Mouse (Mus musculus) myocyte (in vitro differentiated cells): ENCODE data around the gene Mcu. TPM values are rescaled to one million over a fixed set of nuclear protein-coding genes. Genes with fewer than 3 reads are reported as not detected.

Experiments used
- H3K27me3 ChIP-seq: one replicate; pipeline ENCODE4 v1.6.1; 2011; ENCODE audit not compliant: control insufficient read depth, insufficient read depth, insufficient read length
- H3K36me3 ChIP-seq: one replicate; pipeline ENCODE4 v1.6.1; 2011; ENCODE audit not compliant: control insufficient read depth, insufficient read depth
- H3K4me2 ChIP-seq: one replicate; pipeline ENCODE4 v1.6.1; 2011; ENCODE audit warnings: low read depth, control low read depth
- H3K4me3 ChIP-seq: one replicate; pipeline ENCODE4 v1.5.1; 2011; ENCODE audit warnings: mild to moderate bottlenecking, control low read depth, moderate library complexity
- H3K79me2 ChIP-seq: one replicate; pipeline ENCODE4 v1.6.1; 2011; ENCODE audit not compliant: control insufficient read depth, insufficient read depth
- H3ac ChIP-seq: one replicate; pipeline ENCODE4 v1.6.1; 2011; ENCODE audit not compliant: control insufficient read depth, insufficient read length
- CEBPB ChIP-seq: IDR thresholded peaks from 2 replicates; pipeline ENCODE4 v1.6.1; 2011; ENCODE audit warnings: mild to moderate bottlenecking, moderate library complexity; ENCODE audit not compliant: poor library complexity, insufficient read depth, severe bottlenecking
- E2F4 ChIP-seq: IDR thresholded peaks from one replicate; pipeline ENCODE4 v1.6.1; 2011; ENCODE audit warnings: mild to moderate bottlenecking, control low read depth, moderate library complexity; ENCODE audit not compliant: insufficient read depth
- MAX ChIP-seq: IDR thresholded peaks from one replicate; pipeline ENCODE4 v1.6.1; 2011; ENCODE audit warnings: low read depth, mild to moderate bottlenecking, control low read depth
- MYOD1 ChIP-seq, 3 experiments: IDR thresholded peaks; one replicate each; pipeline ENCODE4 v1.6.1; 2011; ENCODE audit warnings: control low read depth in 2 of 3, low read depth in 2 of 3, mild to moderate bottlenecking in 2 of 3, moderate library complexity in 1 of 3; ENCODE audit not compliant: insufficient read length in 2 of 3, control insufficient read depth in 1 of 3
- MYOG ChIP-seq, 3 experiments: IDR thresholded peaks; one replicate each; pipeline ENCODE4 v1.6.1; 2011; ENCODE audit warnings: control low read depth in 2 of 3, low read depth in 2 of 3, mild to moderate bottlenecking in 2 of 3; ENCODE audit not compliant: insufficient read length in 2 of 3, control insufficient read depth in 1 of 3, insufficient read depth in 1 of 3
- POLR2A ChIP-seq: IDR thresholded peaks from one replicate; pipeline ENCODE4 v1.6.1; 2011; ENCODE audit warnings: low read depth, mild to moderate bottlenecking, control low read depth, moderate library complexity; ENCODE audit not compliant: insufficient read length
- POLR2AphosphoS2 ChIP-seq: IDR thresholded peaks from one replicate; pipeline ENCODE4 v1.6.1; 2011; ENCODE audit warnings: low read depth, control low read depth; ENCODE audit not compliant: insufficient read length
- REST ChIP-seq: IDR thresholded peaks from one replicate; pipeline ENCODE4 v1.6.1; 2011; ENCODE audit warnings: mild to moderate bottlenecking, control low read depth, moderate library complexity; ENCODE audit not compliant: insufficient read depth, insufficient read length
- SRF ChIP-seq: IDR thresholded peaks from one replicate; pipeline ENCODE4 v1.6.1; 2011; ENCODE audit warnings: low read depth; ENCODE audit not compliant: control insufficient read depth, insufficient read length
- TCF12 ChIP-seq: IDR thresholded peaks from one replicate; pipeline ENCODE4 v1.6.1; 2011; ENCODE audit warnings: mild to moderate bottlenecking, control low read depth; ENCODE audit not compliant: poor library complexity, insufficient read depth, severe bottlenecking
- TCF3 ChIP-seq: IDR thresholded peaks from one replicate; pipeline ENCODE4 v1.6.1; 2011; ENCODE audit warnings: low read depth, control low read depth; ENCODE audit not compliant: insufficient read length
- USF1 ChIP-seq: IDR thresholded peaks from one replicate; pipeline ENCODE4 v1.6.1; 2011; ENCODE audit warnings: low read depth, mild to moderate bottlenecking, control low read depth, moderate library complexity
- polyA plus RNA-seq: library from polyadenylated mRNA; unstranded; fragments of >200 nt; fragmentation: generic; extraction: Trizol; gene quantifications from one replicate; pipeline ENCODE4 v1.2.1, GENCODE M21; 2012; ENCODE audit warnings: missing spikeins

Gene Mcu
- polyA plus RNA-seq, 1 experiment = 82.9 TPM

- Histone ChIP-seq H3ac (no peak overlapping the region), H3K4me3 (no peak overlapping the region), H3K4me2 (no peak overlapping the region), H3K36me3 (peaks cover 30% of the 10 kb centered on the region), H3K27me3 (no peaks in the 10 kb centered on the region), H3K79me2 (peaks cover 77% of the 10 kb centered on the region)
- no peak for TF ChIP-seq MYOD1 (IDR thresholded peaks at IDR 0.05; ENCODE audit: control insufficient read depth in 1 of 3, insufficient read length in 2 of 3, low read depth in 2 of 3)
- TF ChIP-seq TCF12 = no peak
- no peak for TF ChIP-seq MAX
- TF ChIP-seq E2F4 = no peak
Measured at GRCm38 (mm10) chr10:59565995-59566410, 50.5 kb downstream of the Mcu start.

GRCm38 (mm10) chr10:59564551-59564950 lies 51.9 kb downstream of the Mcu start:
- Histone ChIP-seq H3K4me2 (peak overlapping the region; percentile 7), H3K79me2 (peaks cover 73% of the 10 kb centered on the region), H3K4me3 (no peak overlapping the region), H3K27me3 (no peaks in the 10 kb centered on the region), H3ac (no peak overlapping the region), H3K36me3 (peaks cover 30% of the 10 kb centered on the region)
- TF ChIP-seq CEBPB (peak; percentile 99), REST (no peak), SRF (no peak), POLR2A (peak; percentile 13), TCF12 (no peak), MAX (peak; percentile 14), MYOD1 (IDR thresholded peaks at IDR 0.05; ENCODE audit: control insufficient read depth in 1 of 3, insufficient read length in 2 of 3, low read depth in 2 of 3) (no peak)

GRCm38 (mm10) chr10:59562511-59562910 lies 54.0 kb downstream of the Mcu start:
- Histone ChIP-seq H3K36me3 (peaks cover 23% of the 10 kb centered on the region), H3K4me2 (no peak overlapping the region), H3K79me2 (peaks cover 80% of the 10 kb centered on the region), H3ac (no peak overlapping the region), H3K27me3 (no peaks in the 10 kb centered on the region), H3K4me3 (no peak overlapping the region)
- TF ChIP-seq SRF (no peak), MYOD1 (IDR thresholded peaks at IDR 0.05; ENCODE audit: control insufficient read depth in 1 of 3, insufficient read length in 2 of 3, low read depth in 2 of 3) (no peak), E2F4 (no peak), USF1 (no peak), MAX (no peak), REST (no peak), POLR2AphosphoS2 (no peak), MYOG (IDR thresholded peaks at IDR 0.05; ENCODE audit: control insufficient read depth in 1 of 3, insufficient read depth in 1 of 3, insufficient read length in 2 of 3, low read depth in 2 of 3) (no peak), TCF12 (no peak), CEBPB (no peak), TCF3 (no peak), POLR2A (no peak)

GRCm38 (mm10) chr10:59560126-59560525 lies 56.4 kb downstream of the Mcu start:
- no peak overlapping the region for H3ac ChIP-seq
- no peak overlapping the region for H3K4me3 ChIP-seq
- no peaks in the 10 kb centered on the region for H3K27me3 ChIP-seq
- H3K36me3 ChIP-seq = peaks cover 13% of the 10 kb centered on the region
- peaks cover 81% of the 10 kb centered on the region for H3K79me2 ChIP-seq
- no peak overlapping the region for H3K4me2 ChIP-seq
- TF ChIP-seq MYOD1 (IDR thresholded peaks at IDR 0.05; ENCODE audit: control insufficient read depth in 1 of 3, insufficient read length in 2 of 3, low read depth in 2 of 3) (no peak), TCF12 (no peak), MYOG (IDR thresholded peaks at IDR 0.05; ENCODE audit: control insufficient read depth in 1 of 3, insufficient read depth in 1 of 3, insufficient read length in 2 of 3, low read depth in 2 of 3) (no peak), POLR2AphosphoS2 (no peak), MAX (no peak), USF1 (no peak), POLR2A (no peak), SRF (no peak), E2F4 (no peak), CEBPB (no peak)

GRCm38 (mm10) chr10:59558602-59559001 lies 57.9 kb downstream of the Mcu start:
- H3K27me3 ChIP-seq = no peaks in the 10 kb centered on the region
- no peak overlapping the region for H3K4me2 ChIP-seq
- H3ac ChIP-seq = no peak overlapping the region
- no peak overlapping the region for H3K4me3 ChIP-seq
- no peak for TF ChIP-seq MAX
- TF ChIP-seq MYOD1 (IDR thresholded peaks at IDR 0.05; ENCODE audit: control insufficient read depth in 1 of 3, insufficient read length in 2 of 3, low read depth in 2 of 3) = no peak
- no peak for TF ChIP-seq SRF
- no peak for TF ChIP-seq USF1
- no peak for TF ChIP-seq POLR2A
- TF ChIP-seq E2F4 = no peak
- TF ChIP-seq TCF12 = no peak
- TF ChIP-seq POLR2AphosphoS2 = no peak
- no peak for TF ChIP-seq MYOG (IDR thresholded peaks at IDR 0.05; ENCODE audit: control insufficient read depth in 1 of 3, insufficient read depth in 1 of 3, insufficient read length in 2 of 3, low read depth in 2 of 3)
- TF ChIP-seq CEBPB = no peak
- no peak for TF ChIP-seq TCF3
- TF ChIP-seq REST = no peak
- peaks cover 86% of the 10 kb centered on the region for H3K79me2 ChIP-seq
- H3K36me3 ChIP-seq = peaks cover 13% of the 10 kb centered on the region
